Mouse (Mus musculus) layer of hippocampus, postnatal 14 days (tissue): ENCODE data around the gene Gm10320. TPM values are rescaled to one million over a fixed set of nuclear protein-coding genes. Genes with fewer than 3 reads are reported as not detected.

Experiments used
- DNase-seq, 2 experiments: peaks; one replicate each; pipeline ENCODE4 v3.0.0; 2021 to 2022; ENCODE audit warnings: low spot score in 2 of 2, mixed read lengths in 1 of 2
- total RNA-seq, 2 experiments: library from RNA; stranded (reverse); gene quantifications; 2 replicates each; pipeline ENCODE4 v1.2.3; 2021

Gene Gm10320
- total RNA-seq, 2 experiments from 2014 or later: not detected

- no peak for DNase-seq
Measured at GRCm38 (mm10) chr13:98470321-98470720, 21.5 kb downstream of the Gm10320 start.

- DNase-seq: peak in 1 of 2 experiments; percentile 55
Measured at GRCm38 (mm10) chr13:98469916-98470315, 21.9 kb downstream of the Gm10320 start.

DNA sequence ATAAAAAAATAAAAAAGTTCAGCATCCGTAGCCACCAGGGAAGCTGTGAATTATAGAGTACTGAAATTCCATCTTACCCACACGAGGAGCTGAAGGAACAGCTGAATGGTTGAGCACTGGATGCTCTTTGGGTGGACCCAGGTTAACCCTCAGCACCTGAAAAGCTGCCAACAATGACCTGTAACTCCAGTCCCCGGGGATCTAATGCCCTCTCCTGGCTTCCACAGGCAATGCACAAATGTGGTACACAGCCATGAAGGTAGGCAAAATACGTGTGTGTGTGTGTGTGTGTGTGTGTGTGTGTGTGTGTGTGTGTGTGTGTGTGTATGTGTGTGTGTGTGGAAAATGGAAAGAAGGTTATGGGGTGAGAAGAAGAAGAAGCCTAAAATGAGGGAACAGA is 30.3 kb downstream of the Gm10320 start:
- no peak for DNase-seq

DNA sequence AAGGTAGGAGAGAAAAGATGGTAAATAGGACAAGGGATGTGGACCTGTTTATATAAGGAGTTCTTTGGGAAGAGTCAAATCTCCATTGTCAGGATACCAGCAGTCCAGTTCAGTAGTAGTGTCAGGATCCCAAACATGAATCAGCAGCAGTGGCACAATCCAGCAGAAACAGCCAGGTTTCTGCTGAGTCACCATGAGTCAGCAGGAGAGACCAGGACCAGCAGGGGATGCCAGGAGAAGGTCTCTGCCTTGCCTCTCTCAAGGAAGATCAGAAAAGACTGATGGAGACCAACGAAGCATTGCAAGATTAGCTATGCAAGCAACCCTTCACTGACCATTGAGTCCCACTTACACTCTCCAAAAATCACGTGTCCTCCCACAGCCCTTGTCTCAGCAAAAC is 35.4 kb downstream of the Gm10320 start:
- no peak for DNase-seq

- no peak for DNase-seq
Measured at GRCm38 (mm10) chr13:98455646-98456045, 36.2 kb downstream of the Gm10320 start.

- DNase-seq: no peak
Measured at GRCm38 (mm10) chr13:98454224-98454967, 37.4 kb downstream of the Gm10320 start.

DNA sequence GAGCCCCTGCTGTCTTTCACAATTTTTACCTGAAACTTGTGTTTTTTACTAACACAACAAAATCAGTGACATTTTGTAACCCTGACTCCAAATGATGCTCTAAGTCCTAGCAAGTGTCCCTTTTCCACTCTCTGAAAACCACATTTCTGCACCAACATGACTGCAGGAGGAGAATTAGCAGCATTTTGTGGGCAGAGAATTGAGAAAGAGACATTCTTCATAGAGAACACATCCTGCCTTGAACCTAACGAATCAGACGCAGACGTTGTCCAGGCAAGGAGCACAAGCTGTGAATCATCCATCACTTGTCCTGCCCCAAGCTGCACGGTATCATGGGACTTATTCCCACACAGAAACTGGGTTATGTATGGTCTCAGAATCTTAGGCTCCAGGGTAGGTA is 38.7 kb downstream of the Gm10320 start:
- no peak for DNase-seq

- no peak for DNase-seq
Measured at GRCm38 (mm10) chr13:98448696-98449095, 43.1 kb downstream of the Gm10320 start.

GRCm38 (mm10) chr13:98447741-98448140 is 44.1 kb downstream of the Gm10320 start:
- DNase-seq: no peak

GRCm38 (mm10) chr13:98445391-98446125 is 46.2 kb downstream of the Gm10320 start:
- DNase-seq: no peak

DNA sequence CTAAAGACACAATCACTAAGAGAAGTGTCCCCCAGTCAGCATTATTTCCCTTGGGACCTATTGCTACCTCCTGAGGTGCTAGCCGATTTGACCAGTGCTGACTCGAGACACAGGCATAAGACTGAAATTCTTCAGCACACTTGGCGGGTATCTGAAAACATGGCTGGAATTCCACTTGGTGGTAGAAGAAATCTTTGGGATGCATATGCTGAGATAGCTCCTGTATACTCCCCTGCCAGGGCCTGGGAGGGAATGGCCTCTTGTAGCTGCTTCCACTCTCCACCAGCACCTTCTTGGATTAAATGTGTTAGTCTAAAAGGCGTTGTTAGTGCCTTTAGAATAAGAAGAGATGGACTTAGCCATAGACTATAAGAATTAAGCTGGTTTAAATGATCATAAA is 50.8 kb downstream of the Gm10320 start:
- DNase-seq: no peak

DNA sequence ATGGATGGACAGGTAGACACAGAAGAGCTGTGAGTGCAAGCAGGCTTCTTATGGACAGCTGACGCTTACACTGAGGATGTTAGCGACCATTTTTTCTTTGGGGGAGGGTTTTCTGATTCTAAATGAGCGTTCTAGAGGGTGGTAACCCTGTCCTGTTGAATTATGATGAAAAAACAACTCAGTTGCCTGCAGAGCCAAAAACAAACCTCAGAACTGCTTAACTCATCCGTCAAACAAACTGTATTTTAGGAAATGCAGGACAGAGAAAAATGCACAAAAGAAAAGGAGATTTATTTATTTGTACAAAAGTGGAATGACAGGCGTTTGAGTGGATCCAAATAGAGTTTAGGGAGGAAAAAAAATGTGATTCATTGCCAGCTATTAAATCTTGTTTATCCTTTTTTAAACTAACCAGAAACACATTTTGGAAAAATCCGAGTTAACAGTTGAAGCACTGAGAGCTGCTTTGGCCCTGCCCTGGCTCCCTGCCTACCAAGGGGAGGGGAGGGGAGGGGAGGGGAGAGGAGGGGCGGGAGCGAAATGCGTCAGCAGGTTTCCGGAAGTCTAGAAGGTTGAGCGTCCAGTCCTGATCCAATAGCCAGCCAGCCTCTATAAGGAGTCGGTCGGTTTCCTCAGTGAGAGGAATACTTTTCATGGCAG is 51.4 kb downstream of the Gm10320 start:
- no peak for DNase-seq

Other genes starting within 250 kb of the Gm10320 start
- gene Utp15, start 229.0 kb downstream of the Gm10320 start, total RNA-seq: 10 to 100 TPM; 17.8 to 19.2 TPM
- gene Ankra2, start 228.9 kb downstream of the Gm10320 start, total RNA-seq: 10 to 100 TPM; 48.6 to 49.0 TPM
- not detected for gene Gm21976, start 212.1 kb downstream of the Gm10320 start, total RNA-seq
- gene Btf3, start 175.0 kb downstream of the Gm10320 start, total RNA-seq: 100 to 1,000 TPM; 209 to 232 TPM
- gene Foxd1, start 137.8 kb downstream of the Gm10320 start, total RNA-seq: 1 to 10 TPM; 1.1 to 1.4 TPM
- gene Tmem174, start 145.4 kb upstream of the Gm10320 start, total RNA-seq: not detected
- under 1 TPM in 1 of 2 experiments, not detected in 1; 0.58 TPM for gene Tmem171, start 202.8 kb upstream of the Gm10320 start, total RNA-seq